Mouse (Mus musculus): ENCODE results near the gene Szrd1. TPM values are rescaled to one million over a fixed set of nuclear protein-coding genes. Genes with fewer than 3 reads are reported as not detected.
A peak's percentile ranks its signal among the peaks of the same experiment; 100 is the strongest.

Gene Szrd1
- total RNA-seq, 2 experiments from 2014 or later = 44.4 to 59.1 TPM

- intact Hi-C loops (cut with DNase I) = no loop called here
- Histone ChIP-seq H3K27ac (no peak overlapping the region), H3K4me3 (no peak overlapping the region)
- DNase-seq (ENCODE audit: extremely low spot score in 1 of 2, low spot score in 2 of 2) = no peak
- no peak for TF ChIP-seq CTCF (IDR thresholded peaks at IDR 0.05)
These were observed 26.2 kb upstream of the Szrd1 start for GRCm38 (mm10) chr4:141165744-141166292.

- DNase-seq (ENCODE audit: extremely low spot score in 1 of 2, low spot score in 2 of 2) = no peak
- no peak overlapping the region for H3K27ac ChIP-seq
- H3K4me3 ChIP-seq = no peak overlapping the region
- intact Hi-C loops (cut with DNase I) = no loop called here
- no peak for TF ChIP-seq CTCF (IDR thresholded peaks at IDR 0.05)
These were observed 24.2 kb upstream of the Szrd1 start for GRCm38 (mm10) chr4:141163729-141164128.

DNA sequence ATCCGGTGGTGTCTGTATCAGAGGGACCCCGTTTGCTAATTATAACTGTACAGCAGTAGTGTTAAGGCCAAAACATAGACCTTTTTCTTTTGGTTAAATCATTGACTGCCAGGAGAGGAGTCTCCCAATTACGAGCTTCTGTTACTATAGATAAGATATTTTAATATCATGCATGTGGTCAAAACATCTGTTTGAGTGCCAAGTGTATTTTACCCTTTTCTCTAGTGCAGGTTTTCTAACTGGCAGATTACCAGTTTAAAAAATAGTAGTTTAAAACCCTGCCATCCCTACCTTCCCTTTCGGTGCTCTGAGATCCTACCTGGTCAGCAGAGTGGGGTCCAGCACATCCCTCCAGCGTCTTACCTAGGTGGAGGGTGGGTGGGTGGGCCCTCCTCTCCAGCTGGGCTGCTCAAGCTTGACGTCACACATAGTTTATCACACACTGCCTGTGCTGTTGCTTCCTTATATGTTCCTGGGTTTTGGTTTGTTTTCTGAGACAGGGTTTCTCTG is 22.2 kb upstream of the Szrd1 start:
- intact Hi-C loops (cut with DNase I) = no loop called here
- H3K27ac ChIP-seq = no peak overlapping the region

DNA sequence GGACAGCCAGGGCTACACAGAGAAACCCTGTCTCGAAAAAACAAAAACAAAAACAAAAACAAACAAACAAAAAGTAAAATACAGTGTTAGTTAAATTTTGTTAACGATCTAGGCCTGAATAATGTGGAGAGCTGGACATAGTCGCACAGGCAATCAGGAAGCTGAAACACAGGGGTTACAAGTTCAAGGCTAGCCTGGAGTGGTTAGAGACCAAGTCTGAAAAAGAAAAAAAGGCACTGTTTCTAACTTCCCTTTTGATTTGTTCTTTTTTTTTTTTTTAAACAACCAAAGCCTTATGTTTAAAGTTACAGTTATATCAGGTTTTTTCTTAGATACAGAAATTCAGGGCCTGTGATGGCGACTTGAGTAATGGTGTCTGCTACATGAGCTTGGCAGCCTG is 20.6 kb upstream of the Szrd1 start:
- intact Hi-C loops (cut with DNase I) = no loop called here
- no peak for TF ChIP-seq CTCF (IDR thresholded peaks at IDR 0.05)

More for the DNA sequence above, 22.2 kb upstream of the Szrd1 start:
- DNase-seq (ENCODE audit: extremely low spot score in 1 of 2, low spot score in 2 of 2) = no peak
- no peak overlapping the region for H3K4me3 ChIP-seq
- no peak for TF ChIP-seq CTCF (IDR thresholded peaks at IDR 0.05)

DNA sequence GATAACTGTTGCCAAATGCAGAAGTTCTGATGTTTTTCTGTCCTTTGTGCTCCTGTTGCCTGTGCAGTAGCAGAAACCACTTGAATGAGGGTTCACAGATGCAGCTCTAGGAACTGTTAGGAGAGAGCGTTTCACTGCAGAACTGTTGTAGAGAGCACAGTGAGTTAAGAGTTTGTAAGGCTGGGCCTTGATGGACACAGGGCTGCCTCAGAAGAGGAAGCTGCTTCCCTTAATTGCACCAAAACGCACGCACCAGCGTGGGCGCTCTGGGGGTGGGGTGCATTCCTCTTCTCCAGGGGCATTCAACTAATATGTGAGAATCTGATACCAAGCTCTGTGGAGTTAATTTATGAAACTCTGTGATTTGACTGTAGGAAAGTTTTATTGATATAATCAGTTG is 20.1 kb upstream of the Szrd1 start:
- Histone ChIP-seq H3K27ac (no peak overlapping the region), H3K4me3 (no peak overlapping the region)
- no peak for TF ChIP-seq CTCF (IDR thresholded peaks at IDR 0.05)
- intact Hi-C loops (cut with DNase I) = no loop called here
- DNase-seq (ENCODE audit: extremely low spot score in 1 of 2, low spot score in 2 of 2) = no peak

More for the DNA sequence above, 20.6 kb upstream of the Szrd1 start:
- Histone ChIP-seq H3K27ac (no peak overlapping the region), H3K4me3 (no peak overlapping the region)
- no peak for DNase-seq (ENCODE audit: extremely low spot score in 1 of 2, low spot score in 2 of 2)

DNA sequence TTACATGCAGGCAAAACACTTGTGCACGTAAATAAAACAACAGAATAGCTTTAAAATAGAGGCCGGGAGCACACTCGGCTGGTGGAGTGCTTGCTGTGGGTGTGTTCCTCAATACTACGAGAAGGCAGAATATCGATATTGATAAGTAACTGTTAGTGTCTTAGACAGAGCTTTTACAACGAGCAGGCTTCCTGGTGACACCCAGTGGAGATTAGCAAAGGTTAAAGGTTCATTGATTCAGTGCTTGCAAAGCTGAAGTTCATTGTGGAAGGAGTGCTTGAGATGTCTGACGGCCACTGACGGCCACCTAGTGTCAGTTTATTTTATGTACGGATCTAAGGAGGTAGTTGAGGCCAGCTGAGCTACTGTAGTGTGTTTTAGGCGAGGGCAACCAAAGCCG is 19.5 kb upstream of the Szrd1 start:
- intact Hi-C loops (cut with DNase I) = no loop called here
- DNase-seq (ENCODE audit: extremely low spot score in 1 of 2, low spot score in 2 of 2) = no peak
- no peak overlapping the region for H3K27ac ChIP-seq
- TF ChIP-seq CTCF (IDR thresholded peaks at IDR 0.05) = no peak; the same call in 1 of the 2 replicates
- no peak overlapping the region for H3K4me3 ChIP-seq

- DNase-seq (ENCODE audit: extremely low spot score in 1 of 2, low spot score in 2 of 2) = no peak
- Histone ChIP-seq H3K27ac (no peak overlapping the region), H3K4me3 (no peak overlapping the region)
- intact Hi-C loops (cut with DNase I) = no loop called here
- TF ChIP-seq CTCF (IDR thresholded peaks at IDR 0.05) = no peak
These were observed 19.0 kb upstream of the Szrd1 start for GRCm38 (mm10) chr4:141158609-141159008.

DNA sequence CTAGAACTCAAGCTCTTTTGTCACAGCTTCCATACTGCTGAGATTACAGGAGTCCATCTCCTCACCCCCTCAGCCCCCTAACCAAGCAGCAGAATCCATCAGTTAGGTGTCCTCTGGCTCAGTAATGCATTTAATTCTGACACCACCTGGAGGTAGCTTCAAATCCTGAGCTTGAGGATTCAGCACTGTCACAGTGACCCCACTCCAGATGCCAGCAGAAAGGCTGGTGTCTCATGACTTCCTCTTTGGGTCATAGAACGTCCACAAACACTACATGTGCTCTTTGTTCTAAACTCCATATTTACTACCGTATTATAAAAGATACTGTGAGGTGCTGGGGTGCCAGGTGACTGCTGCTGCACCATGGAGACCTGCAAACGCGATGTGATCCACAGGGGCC is 17.9 kb upstream of the Szrd1 start:
- Histone ChIP-seq H3K4me3 (no peak overlapping the region), H3K27ac (no peak overlapping the region; the same call in 1 of the 2 replicates)
- no peak for DNase-seq (ENCODE audit: extremely low spot score in 1 of 2, low spot score in 2 of 2)
- no peak for TF ChIP-seq CTCF (IDR thresholded peaks at IDR 0.05)
- intact Hi-C loops (cut with DNase I) = no loop called here

- TF ChIP-seq CTCF (IDR thresholded peaks at IDR 0.05) = no peak
- H3K4me3 ChIP-seq = peak overlapping the region; percentile 82
- intact Hi-C loops (cut with DNase I) = loop anchor here (5.0 to 10.0 kb wide), 2 partner anchors 53 to 396 kb away; no protein-coding TSS in a partner anchor
- no peak overlapping the region for H3K27ac ChIP-seq
- DNase-seq (ENCODE audit: extremely low spot score in 1 of 2, low spot score in 2 of 2) = no peak
These were observed 9.5 kb upstream of the Szrd1 start for GRCm38 (mm10) chr4:141149116-141149515.

GRCm38 (mm10) chr4:141148009-141148801 is 8.6 kb upstream of the Szrd1 start:
- peak in 1 of 2 experiments; percentile 33 for DNase-seq (ENCODE audit: extremely low spot score in 1 of 2, low spot score in 2 of 2)
- no peak; the same call in none of the 2 replicates for TF ChIP-seq CTCF (IDR thresholded peaks at IDR 0.05)
- intact Hi-C loops (cut with DNase I) = loop anchor here (5.0 to 10.0 kb wide), 2 partner anchors 54 to 397 kb away; no protein-coding TSS in a partner anchor
- Histone ChIP-seq H3K4me3 (peak overlapping the region; percentile 82), H3K27ac (peak overlapping the region; percentile 97)

- DNase-seq (ENCODE audit: extremely low spot score in 1 of 2, low spot score in 2 of 2) = peak; percentile 96
- H3K4me3 ChIP-seq = peak within 1 kb of the TSS; percentile 82
- H3K27ac ChIP-seq = peak within 1 kb of the TSS; percentile 97
- peak; percentile 91 for TF ChIP-seq CTCF (IDR thresholded peaks at IDR 0.05)
- intact Hi-C loops (cut with DNase I) = loop anchor here (5.0 to 10.0 kb wide), 2 partner anchors 55 to 397 kb away; no protein-coding TSS in a partner anchor
These were observed 7.8 kb upstream of the Szrd1 start, which contains the start of gene Fbxo42 for GRCm38 (mm10) chr4:141147112-141148008. TSS of gene Fbxo42 (plus strand) at chr4:141147913.

Measured in left cerebral cortex, adult 2 months (tissue).